Mouse (Mus musculus) cerebellum, adult 2 months (tissue): Measurements from ENCODE around the gene Mapkapk3.

Experiments used
- CTCF ChIP-seq: fragments of 200-500 bp; IDR thresholded peaks from 2 replicates; pipeline ENCODE4 v1.5.1; 2011; ENCODE audit warnings: low read depth, mild to moderate bottlenecking, control low read depth, low read length, moderate library complexity, borderline replicate concordance; ENCODE audit not compliant: insufficient read depth
- POLR2A ChIP-seq: fragments of 200-500 bp; IDR thresholded peaks from 2 replicates; pipeline ENCODE4 v1.6.1; 2011; ENCODE audit warnings: low read length, control low read depth, borderline replicate concordance; ENCODE audit not compliant: insufficient read depth

GRCm38 (mm10) chr9:107235261-107235660 is 54.4 kb downstream of the Mapkapk3 start:
- TF ChIP-seq POLR2A (no peak), CTCF (no peak)
